Comparison of ENCODE assay signal across 11 mouse cellular contexts in the genomic region with DNA sequence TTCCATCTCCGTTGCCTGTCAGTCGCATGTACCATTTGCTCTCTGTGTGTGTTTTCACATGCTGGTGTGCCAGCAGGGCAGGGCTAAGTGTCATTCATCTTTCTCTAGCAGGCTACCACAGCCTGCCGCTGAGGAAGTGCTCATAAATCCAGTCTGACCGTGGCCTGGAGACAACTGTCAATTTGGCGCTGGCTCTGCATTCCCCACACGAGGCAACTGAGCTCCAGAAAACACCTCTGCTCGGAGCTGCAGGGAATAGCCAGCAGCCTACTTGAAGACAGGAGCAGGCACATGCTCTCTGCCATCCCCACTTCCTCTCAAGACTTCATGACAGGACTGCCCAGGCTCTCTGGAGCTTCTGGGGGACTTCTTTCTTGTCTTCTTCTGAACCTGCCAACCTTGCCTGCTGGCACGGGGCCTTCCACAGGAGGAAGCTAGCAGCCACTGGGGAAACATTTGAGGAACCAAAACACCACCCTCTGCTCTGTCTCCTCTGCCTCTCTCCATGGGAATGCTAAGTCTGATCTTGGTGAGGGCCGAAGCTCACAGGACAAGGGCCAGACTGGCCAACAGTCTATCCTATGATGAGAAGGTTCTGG. TPM values are rescaled to one million over a fixed set of nuclear protein-coding genes. Genes with fewer than 3 reads are reported as not detected.
DNase-seq lines count a peak whose midpoint lies in the region; ATAC-seq and TF ChIP-seq lines count a peak whose summit lies in the region.
"Had no signal": no experiment of that assay in that cellular context is flagged by ENCODE, and none has a peak within 500 bp of the region (broad histone marks: within the 10 kb centered on the region; RNA-seq: fewer than 3 reads in every experiment).

No protein-coding gene starts in this region.

- peak; percentile 72; the same call in 1 of the 2 replicates for ATAC-seq in frontal cortex, adult (ENCODE audit: low TSS enrichment)
- ATAC-seq in liver, postnatal 0 days: no peak
- ATAC-seq in liver, embryonic 12.5 days: no peak
- no peak for ATAC-seq in inflammation-experienced regulatory T-cells, adult 6 months

- H3K27ac ChIP-seq in liver, postnatal 0 days (ENCODE audit: low read depth): 0 out of 2 replicates have a peak overlapping the region, but pooled peaks have one; percentile 44
- H3K27ac ChIP-seq in liver, embryonic 12.5 days: no peak overlapping the region

- intact Hi-C loops in gastrocnemius, postnatal 14 days (cut with DNase I; ENCODE audit: low total_unique reads): no loop called here

- no peak for TF ChIP-seq EP300 in liver, postnatal 0 days (IDR thresholded peaks at IDR 0.05; ENCODE audit: low read depth)

- DNase-seq in frontal cortex, postnatal 25 days (ENCODE audit: low spot score in 2 of 2): no peak
- DNase-seq in liver, postnatal 0 days: no peak
- peak; percentile 74 for DNase-seq in brain, adult 2 months (ENCODE audit: low read depth, low spot score)
- peak; percentile 36 for DNase-seq in gastrocnemius, postnatal 14 days
- no peak for DNase-seq in adrenal gland, adult 2 months
- DNase-seq: thymus, postnatal 4 days had no signal

- no peak overlapping the region for H3K4me2 ChIP-seq in liver, postnatal 0 days (ENCODE audit: low read depth, low read length)
- H3K4me2 ChIP-seq in liver, embryonic 12.5 days: no peak overlapping the region

- H3K27me3 ChIP-seq in liver, postnatal 0 days (ENCODE audit: insufficient read depth, low read length): no peaks in the 10 kb centered on the region
- 0 out of 2 replicates have a peak, but pooled peaks cover 3% of the 10 kb centered on the region for H3K27me3 ChIP-seq in liver, embryonic 12.5 days (replicated peaks)

- peaks cover 7% of the 10 kb centered on the region for H3K4me1 ChIP-seq in liver, postnatal 0 days (ENCODE audit: insufficient read depth)
- no peaks in the 10 kb centered on the region for H3K4me1 ChIP-seq in liver, embryonic 12.5 days

- H3K9me3 ChIP-seq in liver, postnatal 0 days (ENCODE audit: low read length): no peaks in the 10 kb centered on the region
- no peaks in the 10 kb centered on the region for H3K9me3 ChIP-seq in liver, embryonic 12.5 days (replicated peaks)

- no peak for TF ChIP-seq CTCF in liver, postnatal 0 days (IDR thresholded peaks at IDR 0.05; ENCODE audit: low read depth)

- no peaks in the 10 kb centered on the region for H3K36me3 ChIP-seq in liver, postnatal 0 days (replicated peaks; ENCODE audit: insufficient read depth, low read length)
- no peaks in the 10 kb centered on the region for H3K36me3 ChIP-seq in liver, embryonic 12.5 days

- no peak overlapping the region for H3K4me3 ChIP-seq in liver, postnatal 0 days (ENCODE audit: low read depth, low read length)
- no peak overlapping the region for H3K4me3 ChIP-seq in liver, embryonic 12.5 days

- no peak overlapping the region for H3K9ac ChIP-seq in liver, postnatal 0 days (replicated peaks)
- no peak overlapping the region for H3K9ac ChIP-seq in liver, embryonic 12.5 days

- 41% methylated on average over 9 of the region's 9 CpGs for WGBS in liver, postnatal 0 days (ENCODE audit: insufficient replicate concordance)
- 35% methylated on average over 9 of the region's 9 CpGs for WGBS in liver, embryonic 12.5 days (ENCODE audit: insufficient replicate concordance)

RNA-seq across cellular contexts. Expression of gene F830045P16Rik, which starts 13.2 kb away (rescaled TPM):
- not detected in 2 replicates for polyA plus RNA-seq in liver, postnatal 0 days (2015; fragmentation: Nextera tagmentation; extraction: Ambion mirVana)
- not detected in 2 replicates for polyA plus RNA-seq in liver, embryonic 12.5 days (2016; fragmentation: Nextera tagmentation; extraction: Ambion mirVana)
- not detected for total RNA-seq in gastrocnemius, postnatal 14 days (2021)
- polyA plus RNA-seq in inflammation-experienced regulatory T-cells, adult 6 months (2017; shearing (Covaris generic)): not detected
- total RNA-seq in adrenal gland, adult 2 months (2021): not detected
- polyA plus RNA-seq in adrenal gland, adult 2 months (2012; rRNA removed): 0.04 TPM in 1 of 2 replicates, not detected in the other
- polyA plus RNA-seq: C2C12; liver, embryonic 16.5 days had no signal

RNA-seq across cellular contexts. Expression of gene Sirpa, which starts 43.0 kb away (rescaled TPM):
- 26.9 and 28.1 TPM in 2 replicates for polyA plus RNA-seq in liver, postnatal 0 days (2015; fragmentation: Nextera tagmentation; extraction: Ambion mirVana)
- polyA plus RNA-seq in liver, embryonic 12.5 days (2016; fragmentation: Nextera tagmentation; extraction: Ambion mirVana): 20.7 and 22.6 TPM in 2 replicates
- total RNA-seq in gastrocnemius, postnatal 14 days (2021): 10 to 100 TPM in 1 of 2 experiments, 1 to 10 TPM in 1; 9.5 to 14.4 TPM
- polyA plus RNA-seq in inflammation-experienced regulatory T-cells, adult 6 months (2017; shearing (Covaris generic)): 1 to 10 TPM in 1 of 3 experiments, under 1 TPM in 1, not detected in 1; 0.96 to 1.0 TPM
- total RNA-seq in adrenal gland, adult 2 months (2021): 10 to 100 TPM; 46.8 to 76.2 TPM
- 61.9 and 111 TPM in 2 replicates for polyA plus RNA-seq in adrenal gland, adult 2 months (2012; rRNA removed)

Comparison
In these comparisons a context has a peak if more than half of its experiments do, and no peak if none do; other contexts are left out.
1. DNase-seq: peak in brain, adult 2 months (single experiment) and gastrocnemius, postnatal 14 days (single experiment); none in frontal cortex, postnatal 25 days (0 of 2), liver, postnatal 0 days (single experiment) and adrenal gland, adult 2 months (single experiment).
2. RNA of gene Sirpa, which starts 43.0 kb away (polyA plus RNA-seq): 61.9 to 111 TPM in adrenal gland, adult 2 months, 26.9 to 28.1 TPM in liver, postnatal 0 days and 20.7 to 22.6 TPM in liver, embryonic 12.5 days; 0.96 to 1.0 TPM in inflammation-experienced regulatory T-cells, adult 6 months; every median in the first group is over 10 times any median in the second.